Mouse (Mus musculus) erythroblast, embryonic 14.5 days (primary cell): ENCODE measurements around the gene Ccdc92.

Experiments used
- GATA1 ChIP-seq: IDR thresholded peaks from 2 replicates; pipeline ENCODE4 v1.6.1; 2012; ENCODE audit warnings: low read length, inconsistent platforms, mixed read lengths
- TAL1 ChIP-seq: IDR thresholded peaks from 3 replicates; pipeline ENCODE4 v1.6.1; 2012; ENCODE audit warnings: low read length, inconsistent platforms, mixed read lengths

- TF ChIP-seq GATA1 (no peak), TAL1 (no peak)
These were observed 13.2 kb downstream of the Ccdc92 start for GRCm38 (mm10) chr5:124848994-124849393.
